Mouse (Mus musculus) cerebellum, postnatal 10 days (tissue): Measurements from ENCODE around the gene Btc.

Experiments used
- DNase-seq, 2 experiments: peaks; one replicate each; pipeline ENCODE4 v3.0.0; 2021; ENCODE audit warnings: mixed read lengths in 2 of 2

Gene Btc

GRCm38 (mm10) chr5:91402339-91403211 is at the start of gene Btc:
Gene Btc (minus strand): TSS chr5:91402994.
- DNase-seq = peak; percentile 25 to 44

GRCm38 (mm10) chr5:91444981-91445517 is 42.3 kb upstream of the Btc start:
- peak; percentile 67 to 78 for DNase-seq

GRCm38 (mm10) chr5:91436563-91436962 is 33.8 kb upstream of the Btc start:
- DNase-seq = no peak

- peak; percentile 34 to 54 for DNase-seq
Measured at GRCm38 (mm10) chr5:91434723-91435658, 32.2 kb upstream of the Btc start.

- peak in 1 of 2 experiments; percentile 9 for DNase-seq
Measured at GRCm38 (mm10) chr5:91428547-91428946, 25.8 kb upstream of the Btc start.

GRCm38 (mm10) chr5:91413814-91414213 is 11.0 kb upstream of the Btc start:
- DNase-seq = no peak

GRCm38 (mm10) chr5:91404263-91404662 is 1.5 kb upstream of the Btc start:
- no peak for DNase-seq

GRCm38 (mm10) chr5:91403281-91403680 is 487 bp upstream of the Btc start:
- no peak for DNase-seq

GRCm38 (mm10) chr5:91400493-91401096 is 2.2 kb downstream of the Btc start:
- no peak for DNase-seq

GRCm38 (mm10) chr5:91375467-91375866 is 27.3 kb downstream of the Btc start:
- no peak for DNase-seq

- DNase-seq = peak; percentile 68 to 73
Measured at GRCm38 (mm10) chr5:91368061-91368565, 34.7 kb downstream of the Btc start.

- DNase-seq = peak; percentile 84 to 89
Measured at GRCm38 (mm10) chr5:91366925-91367324, 35.9 kb downstream of the Btc start.

- peak; percentile 53 to 54 for DNase-seq
Measured at GRCm38 (mm10) chr5:91363274-91363991, 39.4 kb downstream of the Btc start.

- no peak for DNase-seq
Measured at GRCm38 (mm10) chr5:91352645-91353044, 50.1 kb downstream of the Btc start.

- peak; percentile 74 to 86 for DNase-seq
Measured at GRCm38 (mm10) chr5:91345681-91346080, 57.1 kb downstream of the Btc start.

GRCm38 (mm10) chr5:91345064-91345463 is 57.7 kb downstream of the Btc start:
- DNase-seq = peak in 1 of 2 experiments; percentile 12

- DNase-seq = no peak
Measured at GRCm38 (mm10) chr5:91341981-91342760, 60.6 kb downstream of the Btc start.

GRCm38 (mm10) chr5:91334227-91334626 is 68.6 kb downstream of the Btc start:
- DNase-seq = no peak

- no peak for DNase-seq
Measured at GRCm38 (mm10) chr5:91332079-91332865, 70.5 kb downstream of the Btc start.

GRCm38 (mm10) chr5:91321840-91322239 is 81.0 kb downstream of the Btc start:
- DNase-seq = no peak
